Mouse (Mus musculus) gastrocnemius, postnatal 36 days (tissue): Measurements from ENCODE around the gene Aco2. TPM values are rescaled to one million over a fixed set of nuclear protein-coding genes. Genes with fewer than 3 reads are reported as not detected.

Source experiments
- total RNA-seq, 2 experiments: library from RNA; stranded (reverse); gene quantifications; 2 replicates each; pipeline ENCODE4 v1.2.3; 2021

Aco2 gene
- total RNA-seq, 2 experiments from 2014 or later: 1,185 to 1,290 TPM

Other genes starting within 250 kb of the Aco2 start
- 1 to 10 TPM; 7.3 TPM for gene L3mbtl2, start 208.4 kb upstream of the Aco2 start, total RNA-seq
- 1 to 10 TPM in 1 of 2 experiments, under 1 TPM in 1; 0.67 to 1.4 TPM for gene Chadl, start 175.0 kb upstream of the Aco2 start, total RNA-seq
- gene Zc3h7b, start 127.3 kb upstream of the Aco2 start, total RNA-seq: 10 to 100 TPM; 27.3 to 28.3 TPM
- gene Rangap1, start 126.8 kb upstream of the Aco2 start, total RNA-seq: 10 to 100 TPM; 18.9 to 19.5 TPM
- gene Tef, start 69.9 kb upstream of the Aco2 start, total RNA-seq: 100 to 1,000 TPM; 167 to 181 TPM
- 100 to 1,000 TPM in 1 of 2 experiments, 10 to 100 TPM in 1; 90.3 to 144 TPM for gene Tob2, start 13.5 kb upstream of the Aco2 start, total RNA-seq
- 10 to 100 TPM; 38.1 to 39.4 TPM for gene Phf5a, start 398 bp upstream of the Aco2 start, total RNA-seq
- gene Polr3h, start 53.9 kb downstream of the Aco2 start, total RNA-seq: 1 to 10 TPM; 7.7 TPM
- 1 to 10 TPM; 1.8 to 2.3 TPM for gene Csdc2, start 64.5 kb downstream of the Aco2 start, total RNA-seq
- gene Pmm1, start 88.6 kb downstream of the Aco2 start, total RNA-seq: 10 to 100 TPM; 14.7 to 15.5 TPM
- gene 1700029P11Rik, start 108.2 kb downstream of the Aco2 start, total RNA-seq: not detected
- 10 to 100 TPM; 17.8 to 22.9 TPM for gene Xrcc6, start 115.5 kb downstream of the Aco2 start, total RNA-seq
- gene Desi1, start 161.6 kb downstream of the Aco2 start, total RNA-seq: 10 to 100 TPM; 16.7 to 17.7 TPM
- 10 to 100 TPM; 36.0 to 47.5 TPM for gene Snu13, start 175.3 kb downstream of the Aco2 start, total RNA-seq
- gene 4930407I10Rik, start 186.8 kb downstream of the Aco2 start, total RNA-seq: not detected
- under 1 TPM; 0.08 to 0.15 TPM for gene Mei1, start 197.7 kb downstream of the Aco2 start, total RNA-seq